Mouse (Mus musculus) heart, embryonic 12.5 days (tissue): Measurements from ENCODE around the gene Csrp2. TPM values are rescaled to one million over a fixed set of nuclear protein-coding genes. Genes with fewer than 3 reads are reported as not detected.
A peak's percentile ranks its signal among the peaks of the same experiment; 100 is the strongest.

Experiments used
- ATAC-seq: fragments of 200-750 bp; cut with Nextera tagmentation; 2 replicates; pipeline ENCODE4 v1.8.0; 2017; ENCODE audit warnings: moderate TSS enrichment, moderate library complexity; ENCODE audit not compliant: insufficient number of reproducible peaks, low FRiP score
- H3K27ac ChIP-seq: fragments of 300-500 bp; sonication (generic); 2 replicates; pipeline ENCODE4 v1.5.1; 2016; ENCODE audit warnings: mild to moderate bottlenecking, moderate library complexity; ENCODE audit not compliant: poor library complexity, severe bottlenecking
- H3K27me3 ChIP-seq: fragments of 300-500 bp; sonication (generic); replicated peaks from 2 replicates; pipeline ENCODE4 v1.6.1; 2016; ENCODE audit warnings: mild to moderate bottlenecking, moderate library complexity
- H3K36me3 ChIP-seq: fragments of 300-500 bp; sonication (generic); 2 replicates; pipeline ENCODE4 v1.6.1; 2016; ENCODE audit warnings: mild to moderate bottlenecking, moderate library complexity
- H3K4me1 ChIP-seq: fragments of 300-500 bp; sonication (generic); replicated peaks from 2 replicates; pipeline ENCODE4 v1.6.1; 2016; ENCODE audit warnings: mild to moderate bottlenecking
- H3K4me2 ChIP-seq: fragments of 300-500 bp; sonication (generic); 2 replicates; pipeline ENCODE4 v1.6.1; 2016; ENCODE audit warnings: mild to moderate bottlenecking, moderate library complexity
- H3K4me3 ChIP-seq: fragments of 300-500 bp; sonication (generic); 2 replicates; pipeline ENCODE4 v1.5.1; 2016; ENCODE audit warnings: mild to moderate bottlenecking
- H3K9ac ChIP-seq: fragments of 300-500 bp; sonication (generic); 2 replicates; pipeline ENCODE4 v1.6.1; 2016; ENCODE audit warnings: mild to moderate bottlenecking, moderate library complexity
- H3K9me3 ChIP-seq: fragments of 300-500 bp; sonication (generic); replicated peaks from 2 replicates; pipeline ENCODE4 v1.6.1; 2016; ENCODE audit warnings: mild to moderate bottlenecking, moderate library complexity
- WGBS: fragments of 180-500 bp; shearing (Covaris S2); methylation state at CpG from one replicate; pipeline ENCODE4 v1.1.7; 2016; 5-methylcytosine and 5-hydroxymethylcytosine counted together
- polyA plus RNA-seq: library from polyadenylated mRNA; unstranded; fragments of >200 nt; fragmentation: Nextera tagmentation; extraction: Ambion mirVana; gene quantifications from 2 replicates; pipeline ENCODE4 v1.2.1, GENCODE M21; 2016

Gene Csrp2
- polyA plus RNA-seq, 1 experiment from 2014 or later: 398 TPM

GRCm38 (mm10) chr10:110945966-110946365 is 26.4 kb downstream of the Csrp2 start:
- peaks cover 51% of the 10 kb centered on the region for H3K36me3 ChIP-seq
- peak overlapping the region; percentile 63 for H3K27ac ChIP-seq

DNA sequence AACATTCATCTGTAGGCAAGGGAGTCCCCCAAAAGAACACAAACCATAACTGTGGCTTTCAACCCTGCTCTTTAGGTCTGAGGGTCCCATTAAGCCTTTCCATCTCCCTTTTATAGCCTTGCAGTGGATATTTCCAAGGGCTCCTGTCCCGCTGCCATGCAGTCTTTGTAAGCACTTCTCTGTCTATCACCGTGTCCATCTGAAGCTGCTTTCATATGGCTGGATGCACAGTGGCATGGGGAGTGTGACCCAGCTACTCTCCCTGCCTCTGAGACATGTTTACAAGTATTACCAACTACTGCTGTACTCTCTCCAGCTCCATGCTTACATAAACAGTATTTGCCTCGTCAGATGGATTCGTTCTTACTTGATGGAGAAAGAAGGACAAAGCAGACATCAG is 28.0 kb downstream of the Csrp2 start:
- Histone ChIP-seq H3K27me3 (no peaks in the 10 kb centered on the region), H3K4me1 (peaks cover 14% of the 10 kb centered on the region), H3K9me3 (no peaks in the 10 kb centered on the region), H3K9ac (no peak overlapping the region), H3K27ac (no peak overlapping the region), H3K4me2 (no peak overlapping the region), H3K36me3 (peaks cover 45% of the 10 kb centered on the region), H3K4me3 (no peak overlapping the region)
- no peak for ATAC-seq
- 73% methylated on average over 4 of the region's 4 CpGs for WGBS

More at GRCm38 (mm10) chr10:110945966-110946365, 26.4 kb downstream of the Csrp2 start:
- Histone ChIP-seq H3K9me3 (no peaks in the 10 kb centered on the region), H3K4me3 (no peak overlapping the region), H3K27me3 (no peaks in the 10 kb centered on the region), H3K4me2 (no peak overlapping the region), H3K9ac (no peak overlapping the region), H3K4me1 (peaks cover 13% of the 10 kb centered on the region)
- no peak for ATAC-seq
- 76% methylated on average over 12 of the region's 12 CpGs for WGBS

GRCm38 (mm10) chr10:110951112-110951511 is 31.5 kb downstream of the Csrp2 start:
- WGBS: 77% methylated on average over 1 of the region's 1 CpGs
- no peaks in the 10 kb centered on the region for H3K9me3 ChIP-seq
- no peaks in the 10 kb centered on the region for H3K27me3 ChIP-seq
- no peak overlapping the region for H3K27ac ChIP-seq
- H3K9ac ChIP-seq: no peak overlapping the region
- H3K36me3 ChIP-seq: peaks cover 36% of the 10 kb centered on the region
- no peak overlapping the region for H3K4me2 ChIP-seq
- H3K4me1 ChIP-seq: peaks cover 15% of the 10 kb centered on the region
- no peak for ATAC-seq
- H3K4me3 ChIP-seq: no peak overlapping the region

GRCm38 (mm10) chr10:110951748-110952147 is 32.2 kb downstream of the Csrp2 start:
- H3K27ac ChIP-seq: no peak overlapping the region
- H3K4me1 ChIP-seq: peaks cover 9% of the 10 kb centered on the region
- 68% methylated on average over 4 of the region's 4 CpGs for WGBS
- H3K4me2 ChIP-seq: no peak overlapping the region
- no peaks in the 10 kb centered on the region for H3K27me3 ChIP-seq
- no peaks in the 10 kb centered on the region for H3K9me3 ChIP-seq
- H3K36me3 ChIP-seq: peaks cover 39% of the 10 kb centered on the region
- no peak overlapping the region for H3K4me3 ChIP-seq
- ATAC-seq: no peak
- H3K9ac ChIP-seq: no peak overlapping the region

DNA sequence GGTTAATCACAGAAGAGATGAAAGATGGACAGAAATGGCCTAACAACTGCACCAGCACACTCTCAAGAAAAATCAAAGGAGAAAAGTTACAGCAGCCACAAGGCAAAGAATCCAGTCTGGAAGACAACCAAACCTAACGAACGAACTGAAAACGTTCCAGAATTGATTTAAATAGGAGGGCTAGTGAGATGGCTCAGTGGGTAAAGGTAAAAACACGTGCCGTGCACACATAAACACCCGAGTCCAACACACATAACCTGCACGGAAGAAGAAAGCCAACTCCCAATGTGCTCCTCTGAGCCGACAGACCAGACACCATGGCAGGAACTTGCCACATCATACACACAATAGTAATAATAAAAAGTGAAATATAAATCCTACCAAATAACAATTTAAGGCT is 32.7 kb downstream of the Csrp2 start:
- Histone ChIP-seq H3K9me3 (no peaks in the 10 kb centered on the region), H3K4me3 (no peak overlapping the region), H3K27ac (no peak overlapping the region), H3K4me1 (peaks cover 7% of the 10 kb centered on the region), H3K27me3 (no peaks in the 10 kb centered on the region), H3K4me2 (no peak overlapping the region), H3K9ac (no peak overlapping the region), H3K36me3 (peaks cover 42% of the 10 kb centered on the region)
- no peak for ATAC-seq
- 84% methylated on average over 8 of the region's 8 CpGs for WGBS

DNA sequence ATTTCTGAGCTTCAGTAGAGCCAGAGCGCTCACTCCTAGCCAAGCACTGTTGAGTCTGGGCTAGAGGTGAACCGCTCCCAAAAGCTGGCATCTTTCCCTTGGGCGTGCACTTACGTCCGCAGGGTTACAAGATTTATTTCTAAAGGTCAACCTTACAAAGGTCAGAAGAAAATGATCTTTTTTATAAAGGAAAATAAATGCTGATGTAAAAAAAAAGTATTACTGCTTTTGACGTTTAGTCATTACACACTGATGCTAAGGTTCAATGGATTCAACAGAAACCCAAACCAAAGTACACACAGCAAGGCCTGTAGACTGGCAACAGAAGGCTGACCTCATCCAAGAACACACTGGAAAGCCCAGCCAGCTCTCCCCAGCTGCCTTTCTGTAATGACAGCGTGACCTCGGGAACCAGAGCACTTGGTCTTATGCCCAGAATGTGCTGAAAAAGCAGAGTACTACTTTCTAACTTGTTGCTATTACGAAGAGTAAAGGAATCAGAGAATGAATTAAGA is 33.4 kb downstream of the Csrp2 start:
- Histone ChIP-seq H3K4me1 (peaks cover 7% of the 10 kb centered on the region), H3K9ac (no peak overlapping the region), H3K4me2 (no peak overlapping the region), H3K4me3 (no peak overlapping the region), H3K36me3 (peaks cover 36% of the 10 kb centered on the region), H3K9me3 (no peaks in the 10 kb centered on the region), H3K27me3 (no peaks in the 10 kb centered on the region), H3K27ac (peak overlapping the region; percentile 75)
- ATAC-seq: peak; percentile 57; the same call in 1 of the 2 replicates
- WGBS: 67% methylated on average over 9 of the region's 9 CpGs

DNA sequence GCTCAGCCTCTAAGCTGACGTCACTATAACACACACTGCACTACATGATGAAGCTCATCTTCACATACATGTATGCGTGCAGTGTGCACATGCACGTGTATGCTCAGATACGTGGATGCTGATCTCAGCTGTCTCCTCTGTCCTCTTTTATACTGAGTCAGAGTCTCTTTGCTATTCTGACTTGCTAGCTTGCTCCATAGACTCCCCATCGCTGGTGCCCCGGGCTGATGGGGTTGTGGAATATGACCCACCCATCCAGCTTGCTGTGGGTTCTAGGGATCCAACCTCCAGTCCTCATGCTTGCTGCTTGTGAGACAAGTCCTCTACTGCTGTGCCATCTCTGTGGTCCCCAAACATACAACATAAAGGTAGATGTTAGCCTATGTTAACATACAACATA is 39.3 kb downstream of the Csrp2 start:
- Histone ChIP-seq H3K4me3 (no peak overlapping the region), H3K27ac (no peak overlapping the region), H3K4me2 (no peak overlapping the region), H3K4me1 (0 out of 2 replicates have a peak, but pooled peaks cover under 1% of the 10 kb centered on the region), H3K27me3 (no peaks in the 10 kb centered on the region), H3K36me3 (peaks cover 34% of the 10 kb centered on the region), H3K9ac (no peak overlapping the region), H3K9me3 (no peaks in the 10 kb centered on the region)
- ATAC-seq: no peak
- 90% methylated on average over 6 of the region's 6 CpGs for WGBS

GRCm38 (mm10) chr10:110959781-110960180 is 40.2 kb downstream of the Csrp2 start:
- Histone ChIP-seq H3K4me3 (no peak overlapping the region), H3K4me2 (no peak overlapping the region), H3K4me1 (peaks cover 6% of the 10 kb centered on the region), H3K9ac (no peak overlapping the region), H3K27me3 (no peaks in the 10 kb centered on the region), H3K9me3 (no peaks in the 10 kb centered on the region), H3K27ac (no peak overlapping the region), H3K36me3 (peaks cover 33% of the 10 kb centered on the region)
- WGBS: 93% methylated on average over 8 of the region's 8 CpGs
- no peak for ATAC-seq

- no peak overlapping the region for H3K9ac ChIP-seq
- no peak overlapping the region for H3K4me2 ChIP-seq
- H3K4me1 ChIP-seq: peaks cover 6% of the 10 kb centered on the region
- no peak for ATAC-seq
- H3K27me3 ChIP-seq: no peaks in the 10 kb centered on the region
- no peak overlapping the region for H3K4me3 ChIP-seq
- H3K36me3 ChIP-seq: peaks cover 23% of the 10 kb centered on the region
- H3K27ac ChIP-seq: no peak overlapping the region
- H3K9me3 ChIP-seq: no peaks in the 10 kb centered on the region
- WGBS: 88% methylated on average over 6 of the region's 6 CpGs
These were observed 41.3 kb downstream of the Csrp2 start for GRCm38 (mm10) chr10:110960841-110961240.

GRCm38 (mm10) chr10:110962172-110962571 is 42.6 kb downstream of the Csrp2 start:
- no peaks in the 10 kb centered on the region for H3K9me3 ChIP-seq
- no peak overlapping the region for H3K9ac ChIP-seq
- H3K27ac ChIP-seq: no peak overlapping the region
- peaks cover 22% of the 10 kb centered on the region for H3K36me3 ChIP-seq
- WGBS: 47% methylated on average over 1 of the region's 1 CpGs
- no peaks in the 10 kb centered on the region for H3K27me3 ChIP-seq
- no peak for ATAC-seq
- H3K4me1 ChIP-seq: peaks cover 6% of the 10 kb centered on the region
- H3K4me3 ChIP-seq: no peak overlapping the region
- no peak overlapping the region for H3K4me2 ChIP-seq

DNA sequence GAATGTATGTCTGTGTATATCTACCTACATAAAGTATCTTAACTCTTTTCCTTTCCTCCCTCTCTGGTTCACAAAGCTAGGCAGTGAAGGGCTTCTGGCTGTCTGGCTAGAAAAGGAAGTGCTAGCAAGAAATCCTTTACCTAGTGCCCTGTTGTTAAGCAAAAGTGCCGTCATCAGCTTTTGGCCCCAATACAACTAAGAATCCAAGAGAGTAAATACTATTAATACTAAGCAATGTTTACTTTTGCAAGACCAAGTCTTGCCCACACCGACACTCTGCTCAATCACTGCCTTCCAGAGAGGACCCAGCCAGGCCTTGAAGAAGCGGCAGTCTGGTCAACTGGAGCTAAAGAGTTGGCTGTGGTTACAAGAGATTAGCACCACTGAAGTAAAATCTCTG is 51.5 kb downstream of the Csrp2 start:
- Histone ChIP-seq H3K4me2 (no peak overlapping the region), H3K4me1 (no peaks in the 10 kb centered on the region), H3K36me3 (peaks cover 44% of the 10 kb centered on the region), H3K27ac (no peak overlapping the region), H3K4me3 (no peak overlapping the region), H3K9me3 (no peaks in the 10 kb centered on the region), H3K9ac (no peak overlapping the region), H3K27me3 (no peaks in the 10 kb centered on the region)
- ATAC-seq: no peak
- WGBS: 87% methylated on average over 3 of the region's 3 CpGs

DNA sequence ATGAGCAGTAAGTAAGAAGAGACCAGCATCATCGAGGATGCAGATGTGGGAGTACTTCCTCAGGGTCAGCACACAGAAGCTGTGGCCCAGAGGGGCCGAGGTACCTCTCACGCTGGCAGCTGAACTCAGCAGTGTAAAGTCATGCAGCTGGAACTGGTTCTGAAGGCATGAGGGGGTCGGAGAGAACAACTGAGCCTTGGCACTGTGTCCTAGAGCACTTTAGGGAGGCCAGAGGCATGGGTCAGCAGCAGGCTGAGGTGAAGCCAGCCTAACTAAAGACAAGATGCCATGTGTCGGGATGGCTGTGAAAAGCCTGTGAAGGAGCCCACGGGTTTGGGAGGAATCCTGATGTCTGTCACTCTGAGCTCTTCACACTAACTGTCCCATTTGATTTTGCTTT is 51.9 kb downstream of the Csrp2 start:
- Histone ChIP-seq H3K27ac (no peak overlapping the region), H3K36me3 (peaks cover 44% of the 10 kb centered on the region), H3K4me2 (no peak overlapping the region), H3K27me3 (no peaks in the 10 kb centered on the region), H3K9me3 (no peaks in the 10 kb centered on the region), H3K4me3 (no peak overlapping the region), H3K4me1 (no peaks in the 10 kb centered on the region), H3K9ac (no peak overlapping the region)
- ATAC-seq: no peak
- 84% methylated on average over 6 of the region's 6 CpGs for WGBS
